Mouse (Mus musculus): ENCODE measurements around the gene Gm42372. TPM values are rescaled to one million over a fixed set of nuclear protein-coding genes. Genes with fewer than 3 reads are reported as not detected.

Gene Gm42372
- total and polyA plus RNA-seq, 2 experiments from 2014 or later = 5.9 to 40.0 TPM

GRCm38 (mm10) chr7:16961678-16962077 is 21.2 kb upstream of the Gm42372 start:
- Histone ChIP-seq H3K4me2 (ENCODE audit: low read depth) (0 out of 2 replicates have a peak overlapping the region, but pooled peaks have one; percentile 1), H3K36me3 (ENCODE audit: insufficient read depth) (no peaks in the 10 kb centered on the region), H3K9me3 (ENCODE audit: low read length) (no peaks in the 10 kb centered on the region), H3K27ac (ENCODE audit: low read depth, low read length) (no peak overlapping the region), H3K27me3 (ENCODE audit: insufficient read depth, low read length) (no peaks in the 10 kb centered on the region), H3K9ac (no peak overlapping the region), H3K4me3 (ENCODE audit: low read depth, low read length) (no peak overlapping the region), H3K4me1 (ENCODE audit: insufficient read depth) (peaks cover 26% of the 10 kb centered on the region)
- WGBS = 84% methylated on average over 5 of the region's 5 CpGs
- DNase-seq = no peak
- ATAC-seq = no peak
- TF ChIP-seq CTCF (IDR thresholded peaks at IDR 0.05; ENCODE audit: low read depth) = no peak

- TF ChIP-seq CTCF (IDR thresholded peaks at IDR 0.05; ENCODE audit: low read depth) = no peak
- no peaks in the 10 kb centered on the region for H3K27me3 ChIP-seq (ENCODE audit: insufficient read depth, low read length)
- H3K4me3 ChIP-seq (ENCODE audit: low read depth, low read length) = no peak overlapping the region
- ATAC-seq (no peak), DNase-seq (no peak)
- 89% methylated on average over 6 of the region's 6 CpGs for WGBS
- no peak overlapping the region for H3K9ac ChIP-seq
- H3K36me3 ChIP-seq (ENCODE audit: insufficient read depth) = no peaks in the 10 kb centered on the region
- H3K9me3 ChIP-seq (ENCODE audit: low read length) = no peaks in the 10 kb centered on the region
- no peak overlapping the region for H3K4me2 ChIP-seq (ENCODE audit: low read depth)
- H3K4me1 ChIP-seq (ENCODE audit: insufficient read depth) = no peaks in the 10 kb centered on the region
- H3K27ac ChIP-seq (ENCODE audit: low read depth, low read length) = no peak overlapping the region
Measured at GRCm38 (mm10) chr7:16968414-16968813, 14.5 kb upstream of the Gm42372 start.

- no peak overlapping the region for H3K27ac ChIP-seq (ENCODE audit: low read depth, low read length)
- no peaks in the 10 kb centered on the region for H3K27me3 ChIP-seq (ENCODE audit: insufficient read depth, low read length)
- H3K9ac ChIP-seq = no peak overlapping the region
- WGBS = 95% methylated on average over 3 of the region's 3 CpGs
- no peaks in the 10 kb centered on the region for H3K36me3 ChIP-seq (ENCODE audit: insufficient read depth)
- H3K9me3 ChIP-seq (ENCODE audit: low read length) = no peaks in the 10 kb centered on the region
- no peak overlapping the region for H3K4me3 ChIP-seq (ENCODE audit: low read depth, low read length)
- DNase-seq = no peak
- ATAC-seq = no peak
- H3K4me2 ChIP-seq (ENCODE audit: low read depth) = no peak overlapping the region
- no peaks in the 10 kb centered on the region for H3K4me1 ChIP-seq (ENCODE audit: insufficient read depth)
- TF ChIP-seq CTCF (IDR thresholded peaks at IDR 0.05; ENCODE audit: low read depth) = no peak
Measured at GRCm38 (mm10) chr7:16971160-16971559, 11.7 kb upstream of the Gm42372 start.

- 62% methylated on average over 6 of the region's 6 CpGs for WGBS
- Histone ChIP-seq H3K9ac (no peak overlapping the region), H3K4me2 (ENCODE audit: low read depth) (no peak overlapping the region), H3K4me1 (ENCODE audit: insufficient read depth) (no peaks in the 10 kb centered on the region), H3K9me3 (ENCODE audit: low read length) (no peaks in the 10 kb centered on the region), H3K27me3 (ENCODE audit: insufficient read depth, low read length) (no peaks in the 10 kb centered on the region), H3K4me3 (ENCODE audit: low read depth, low read length) (no peak overlapping the region), H3K27ac (ENCODE audit: low read depth, low read length) (no peak overlapping the region), H3K36me3 (ENCODE audit: insufficient read depth) (no peaks in the 10 kb centered on the region)
- ATAC-seq (no peak), DNase-seq (no peak)
- no peak for TF ChIP-seq CTCF (IDR thresholded peaks at IDR 0.05; ENCODE audit: low read depth)
Measured at GRCm38 (mm10) chr7:16974018-16974417, 8.9 kb upstream of the Gm42372 start.

- no peaks in the 10 kb centered on the region for H3K27me3 ChIP-seq (ENCODE audit: insufficient read depth, low read length)
- no peak overlapping the region for H3K27ac ChIP-seq (ENCODE audit: low read depth, low read length)
- no peak overlapping the region for H3K4me2 ChIP-seq (ENCODE audit: low read depth)
- H3K9ac ChIP-seq = no peak overlapping the region
- no peak overlapping the region for H3K4me3 ChIP-seq (ENCODE audit: low read depth, low read length)
- no peaks in the 10 kb centered on the region for H3K36me3 ChIP-seq (ENCODE audit: insufficient read depth)
- DNase-seq (no peak), ATAC-seq (no peak)
- TF ChIP-seq CTCF (IDR thresholded peaks at IDR 0.05; ENCODE audit: low read depth) = no peak
- peaks cover 4% of the 10 kb centered on the region for H3K4me1 ChIP-seq (ENCODE audit: insufficient read depth)
- no peaks in the 10 kb centered on the region for H3K9me3 ChIP-seq (ENCODE audit: low read length)
- WGBS = 63% methylated on average over 8 of the region's 8 CpGs
Measured at GRCm38 (mm10) chr7:16976298-16976697, 6.6 kb upstream of the Gm42372 start.

GRCm38 (mm10) chr7:16978173-16978572 is 4.7 kb upstream of the Gm42372 start:
- DNase-seq = no peak
- Histone ChIP-seq H3K36me3 (ENCODE audit: insufficient read depth) (no peaks in the 10 kb centered on the region), H3K4me3 (ENCODE audit: low read depth, low read length) (no peak overlapping the region), H3K9me3 (ENCODE audit: low read length) (no peaks in the 10 kb centered on the region), H3K27me3 (ENCODE audit: insufficient read depth, low read length) (no peaks in the 10 kb centered on the region), H3K9ac (no peak overlapping the region), H3K4me1 (ENCODE audit: insufficient read depth) (peaks cover 16% of the 10 kb centered on the region), H3K4me2 (ENCODE audit: low read depth) (no peak overlapping the region), H3K27ac (ENCODE audit: low read depth, low read length) (no peak overlapping the region)
- 78% methylated on average over 6 of the region's 6 CpGs for WGBS
- ATAC-seq = no peak
- TF ChIP-seq CTCF (IDR thresholded peaks at IDR 0.05; ENCODE audit: low read depth) = no peak

GRCm38 (mm10) chr7:16978593-16978992 is 4.3 kb upstream of the Gm42372 start:
- Histone ChIP-seq H3K27me3 (ENCODE audit: insufficient read depth, low read length) (no peaks in the 10 kb centered on the region), H3K4me2 (ENCODE audit: low read depth) (no peak overlapping the region), H3K36me3 (ENCODE audit: insufficient read depth) (no peaks in the 10 kb centered on the region), H3K4me3 (ENCODE audit: low read depth, low read length) (no peak overlapping the region), H3K9me3 (ENCODE audit: low read length) (no peaks in the 10 kb centered on the region), H3K4me1 (ENCODE audit: insufficient read depth) (peaks cover 20% of the 10 kb centered on the region), H3K9ac (no peak overlapping the region), H3K27ac (ENCODE audit: low read depth, low read length) (no peak overlapping the region)
- ATAC-seq = no peak
- DNase-seq = no peak
- no peak for TF ChIP-seq CTCF (IDR thresholded peaks at IDR 0.05; ENCODE audit: low read depth)
- 88% methylated on average over 3 of the region's 3 CpGs for WGBS
